Mouse (Mus musculus): Measurements from ENCODE around the gene Tpx2.

GRCm38 (mm10) chr2:152814213-152814874, 33.4 kb upstream of the Tpx2 start:
- TF ChIP-seq CTCF (conservative IDR thresholded peaks at IDR 0.05; ENCODE audit: insufficient read depth, insufficient read length, low read depth, low read length) (no peak), POLR2A (IDR thresholded peaks at IDR 0.05; ENCODE audit: low read depth, low read length) (no peak)

All from kidney, adult 2 months (tissue).